Mouse (Mus musculus) lung, postnatal 25 days (tissue): ENCODE results near the gene Gusb.
"Not testable (repeated sequence)": the region's sequence is repeated elsewhere in the genome, so short reads cannot be mapped to it uniquely, and the experiment has no call there.

Experiments used
- DNase-seq: peaks from one replicate; pipeline ENCODE4 v3.0.0; 2022; ENCODE audit warnings: low spot score

Gene Gusb

DNA sequence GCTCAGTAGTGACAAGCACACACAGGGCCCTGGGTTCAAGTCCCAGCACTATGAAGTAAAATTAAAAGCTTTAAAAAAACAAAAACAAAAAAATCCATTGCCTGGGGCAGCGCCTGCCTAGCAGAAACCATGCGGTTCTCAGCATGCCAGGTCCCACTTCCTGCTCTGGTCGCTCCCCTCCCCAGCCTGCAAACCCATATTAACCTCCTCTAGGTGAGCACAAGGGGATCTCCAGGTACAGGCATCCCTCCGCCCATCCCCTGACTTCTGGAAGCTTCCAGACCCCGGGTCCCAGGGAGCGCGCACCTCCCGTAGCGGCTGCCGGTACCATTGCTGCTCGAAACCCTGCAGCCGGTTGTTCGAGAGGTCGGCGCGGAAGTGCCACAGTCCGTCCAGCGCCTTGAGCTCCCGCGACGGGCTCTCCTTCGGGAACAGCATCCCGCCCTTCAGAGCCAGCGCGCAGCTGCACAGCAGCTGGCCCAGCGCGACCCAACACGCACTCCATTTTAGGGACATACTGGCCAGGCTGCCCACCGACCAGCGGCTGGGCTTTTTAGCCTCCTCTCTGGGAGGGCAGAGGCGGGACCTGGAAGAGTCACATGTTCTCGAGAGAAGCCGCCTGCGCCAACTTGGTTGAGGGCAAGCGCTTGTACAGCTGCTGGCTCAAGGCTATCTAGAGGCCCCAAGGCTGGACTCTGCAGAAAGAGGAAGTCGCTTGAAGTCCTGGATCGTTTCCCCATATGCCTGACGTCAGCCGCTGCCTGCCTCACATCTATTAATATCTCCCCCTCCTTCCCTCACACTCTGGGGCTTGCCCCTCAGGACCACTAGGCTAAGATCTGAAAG, at the start of gene Gusb:
TSS of gene Gusb (minus strand) at position 749 of the 846 bp plus-strand sequence.
- peak; percentile 89 for DNase-seq

DNA sequence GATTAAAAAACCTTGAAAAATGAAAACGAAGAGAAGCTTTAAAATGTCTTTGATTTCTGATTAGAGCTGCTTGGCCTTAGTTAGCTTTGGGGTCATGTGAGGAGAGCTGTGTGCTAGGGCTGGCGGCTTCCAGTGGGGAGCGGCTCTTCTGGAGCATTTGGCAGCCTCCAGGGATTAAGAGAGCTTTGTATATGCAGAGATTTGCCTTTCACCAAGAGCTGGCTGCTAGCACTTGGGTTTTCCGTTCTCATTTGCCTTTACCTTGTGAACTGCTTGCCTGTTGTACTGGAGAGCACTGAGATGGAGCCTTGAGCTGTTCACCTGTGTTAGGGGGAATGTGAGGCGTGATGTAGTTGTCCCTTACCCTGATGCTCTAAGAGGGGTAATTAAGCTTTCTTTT, 49.7 kb upstream of the Gusb start:
- no peak for DNase-seq

DNA sequence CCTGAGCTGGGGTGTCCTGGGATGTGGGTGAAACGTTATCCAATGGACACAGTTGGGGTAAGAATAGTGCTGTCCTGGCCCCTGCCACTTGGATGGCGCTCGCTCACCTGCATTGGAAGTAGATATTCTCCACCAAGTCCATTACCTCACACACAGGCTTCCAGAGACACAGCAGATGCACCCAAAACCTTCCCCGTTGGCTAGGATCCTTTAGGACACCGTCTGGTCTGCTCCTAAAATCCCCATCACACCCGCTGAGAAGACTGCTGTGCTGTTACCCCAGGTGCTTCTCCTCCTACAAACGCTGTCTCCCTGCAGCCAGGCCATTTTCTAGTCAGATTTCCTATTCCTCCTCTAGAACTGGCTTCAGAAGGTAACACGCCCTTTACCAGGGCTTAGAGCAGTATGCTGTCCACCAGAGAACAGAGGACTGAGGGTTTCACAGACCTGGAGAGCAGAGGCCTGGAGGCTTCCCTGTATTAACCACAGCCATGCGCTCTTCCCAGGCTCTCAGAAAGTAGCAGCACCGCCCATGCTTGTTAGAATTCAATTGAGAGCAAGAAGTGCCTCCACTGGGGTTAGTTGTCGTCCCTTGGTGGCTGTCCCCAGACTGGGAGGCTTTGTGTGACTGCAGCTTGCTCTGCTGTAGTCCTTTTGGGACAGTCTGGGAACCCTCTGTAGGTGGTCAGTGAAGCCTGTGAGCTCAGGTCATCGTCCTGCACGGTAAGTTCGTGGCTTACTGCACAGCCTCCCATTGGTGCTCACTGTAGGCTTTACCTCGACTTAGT, 48.4 kb upstream of the Gusb start:
- no peak for DNase-seq

DNA sequence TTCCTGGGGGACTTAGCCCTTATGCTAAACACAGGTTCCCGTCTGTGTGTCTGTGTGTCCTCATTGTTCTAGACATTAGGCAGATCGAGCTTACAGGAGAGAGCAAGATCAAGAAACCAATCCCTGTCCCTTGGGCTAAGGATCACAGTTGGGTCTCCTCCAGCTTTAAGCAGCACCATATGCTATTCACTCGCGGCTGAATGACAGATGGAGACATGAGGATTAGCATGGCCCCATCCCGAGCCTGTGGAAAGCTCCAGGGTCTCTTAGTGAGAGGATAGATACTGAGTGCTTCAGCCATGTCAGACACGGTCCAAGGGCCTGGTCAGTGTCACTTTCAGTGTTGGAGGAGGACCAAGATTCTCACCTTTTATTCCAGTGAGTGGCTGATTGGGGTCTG, 47.6 kb upstream of the Gusb start:
- no peak for DNase-seq

DNA sequence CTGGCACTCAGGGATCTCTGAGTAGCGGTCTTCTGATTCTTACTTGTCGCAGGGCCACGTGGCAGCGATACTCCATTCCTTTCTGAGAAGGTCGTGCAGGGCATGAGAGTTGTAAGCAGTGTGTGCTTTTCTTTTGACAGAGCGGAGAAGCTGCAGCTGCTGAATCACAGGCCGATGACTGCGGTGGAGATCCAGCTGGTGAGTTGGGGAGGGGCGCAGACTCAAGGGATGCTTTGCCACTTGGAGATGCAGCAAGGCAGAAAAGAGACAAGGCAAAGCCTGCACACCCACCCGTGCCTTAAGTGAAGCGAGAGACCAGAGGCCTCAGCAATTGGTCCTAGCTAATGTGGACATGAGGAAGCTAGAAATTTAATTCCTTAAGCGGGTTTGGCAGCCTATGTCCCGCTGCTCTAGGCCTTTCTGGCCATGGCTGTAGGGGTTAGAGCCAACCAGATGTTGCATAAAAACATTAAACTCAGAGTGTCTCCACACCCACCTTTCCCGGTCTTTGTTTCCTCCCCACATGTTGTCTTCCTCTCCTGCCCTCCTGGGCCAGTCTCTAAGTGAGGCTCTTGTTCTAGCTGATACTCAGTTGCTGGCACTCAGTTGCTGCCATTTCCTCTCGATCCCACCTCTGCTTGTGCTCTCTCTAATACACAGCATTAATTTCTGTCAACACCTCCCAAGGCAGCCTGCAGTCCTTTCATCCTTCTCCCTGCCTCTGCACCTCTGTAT, 46.1 kb upstream of the Gusb start:
- DNase-seq: no peak

DNA sequence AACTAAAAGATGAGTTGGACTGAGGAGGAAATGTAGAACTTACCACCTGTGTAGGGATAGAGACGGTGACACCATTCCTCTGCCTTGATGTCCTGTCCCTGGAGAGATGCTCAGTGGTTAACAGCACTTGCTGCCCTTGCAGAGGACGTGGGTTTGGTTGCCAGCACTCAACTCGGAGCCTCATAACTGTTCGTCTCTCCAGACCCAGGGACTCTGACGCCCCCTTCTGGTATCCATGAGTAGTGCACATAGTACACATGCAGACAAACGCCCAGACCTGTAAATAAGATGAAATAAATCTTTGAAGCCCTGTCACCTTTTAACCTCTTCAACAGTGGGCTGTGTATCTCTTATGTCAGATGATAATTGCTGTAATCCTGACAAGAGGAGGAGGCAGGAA, 44.2 kb upstream of the Gusb start:
- no peak for DNase-seq

DNA sequence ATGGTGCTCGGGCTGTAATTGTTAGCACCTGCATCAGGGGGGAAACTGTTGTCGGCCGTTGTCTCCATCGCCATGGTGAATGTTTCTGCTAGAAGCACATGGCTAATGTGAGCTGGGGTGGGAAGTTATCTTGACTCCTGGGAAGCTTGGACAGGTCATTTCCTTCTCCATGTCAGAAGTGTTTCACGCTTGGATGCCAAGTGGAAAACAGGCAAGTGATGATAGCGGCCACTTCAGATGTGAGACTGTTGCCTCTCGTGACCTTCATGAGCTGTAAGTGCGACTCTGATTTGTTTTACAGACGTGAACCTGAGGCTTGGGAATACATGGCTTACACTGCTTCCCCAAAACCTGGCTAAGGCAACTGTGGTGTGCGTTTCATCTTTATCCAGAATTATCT, 43.7 kb upstream of the Gusb start:
- DNase-seq: no peak

DNA sequence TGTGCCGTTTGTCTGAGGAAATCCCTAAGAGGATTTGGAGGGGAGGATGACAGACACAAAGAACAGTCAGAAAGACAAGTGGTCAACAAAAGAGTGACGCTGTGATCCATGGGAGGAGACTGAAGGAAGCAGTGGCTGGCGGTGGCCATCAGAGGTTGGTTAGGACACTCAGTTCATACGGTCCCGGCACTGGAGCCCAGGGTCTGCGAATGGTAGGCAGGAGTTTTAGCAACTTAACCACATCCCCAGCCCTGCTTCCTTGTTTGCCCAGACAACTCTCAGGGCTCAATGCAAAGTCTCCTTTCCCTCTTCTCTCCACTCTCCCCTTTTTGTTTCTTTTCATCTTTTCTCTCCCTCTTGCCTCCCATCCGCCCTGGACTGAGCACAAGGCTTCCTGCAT, 43.3 kb upstream of the Gusb start:
- no peak for DNase-seq

DNA sequence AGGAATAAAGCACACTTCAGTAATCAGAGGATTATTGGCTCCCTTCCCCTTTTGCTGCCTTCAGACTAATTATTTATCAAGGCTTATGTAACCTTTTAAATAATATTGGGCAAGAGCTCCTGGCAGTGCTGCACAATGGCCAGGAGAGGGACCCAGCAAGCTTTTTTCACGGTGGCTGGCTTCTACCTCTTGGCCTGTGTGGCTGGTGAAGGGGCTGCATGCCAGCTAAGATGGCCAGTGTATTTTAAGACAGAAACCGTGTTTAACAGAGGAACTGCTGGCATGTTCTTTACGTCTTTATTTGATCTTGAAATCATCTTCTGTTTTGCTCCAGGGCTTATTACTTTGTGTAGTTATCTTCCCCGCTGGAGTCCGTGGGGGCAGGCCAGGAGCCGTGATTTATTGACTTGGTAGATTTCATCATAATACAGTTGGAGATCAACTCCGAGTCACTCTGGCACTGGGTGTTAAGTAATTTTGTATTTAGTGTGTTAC, 41.4 kb upstream of the Gusb start:
- peak; percentile 75 for DNase-seq

DNA sequence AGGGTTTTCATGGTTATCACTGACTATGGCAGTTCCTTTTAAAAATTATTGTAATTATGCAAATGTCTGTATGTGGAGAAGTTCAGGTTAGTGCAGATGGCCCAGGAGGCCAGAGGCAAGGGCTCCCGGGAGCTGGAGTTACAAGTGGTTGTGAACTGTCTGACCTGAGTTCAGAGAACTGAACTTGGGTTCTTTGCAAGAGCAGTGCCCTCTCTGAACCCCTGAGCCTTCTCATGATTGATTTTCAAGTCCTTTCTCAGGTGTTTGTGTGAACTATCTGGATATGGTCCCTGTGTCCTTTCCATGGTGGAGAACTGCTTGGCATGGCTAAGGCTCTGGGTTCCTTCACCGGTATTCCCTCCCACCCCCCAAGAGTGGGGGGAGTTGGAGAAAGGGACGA, 40.9 kb upstream of the Gusb start:
- no peak for DNase-seq

DNA sequence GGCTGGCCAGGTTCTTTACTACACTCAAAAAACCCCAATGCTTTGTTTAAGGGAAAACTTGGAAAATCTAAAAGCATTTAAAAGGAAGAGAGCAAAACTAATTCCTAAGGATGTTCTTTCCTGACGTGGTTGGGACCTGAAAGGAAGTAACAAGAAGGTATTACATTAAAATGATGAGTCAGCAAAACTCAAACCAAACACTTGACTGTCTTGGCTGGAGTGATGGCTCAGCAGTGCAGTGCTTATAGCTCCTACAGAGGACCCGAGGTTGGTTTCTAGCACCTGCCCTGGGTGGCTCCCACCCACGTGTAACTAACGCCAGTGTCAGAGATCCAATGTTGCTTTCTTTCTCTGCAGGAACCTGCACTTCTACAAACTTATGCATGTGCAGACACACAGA, 38.4 kb upstream of the Gusb start:
- no peak for DNase-seq

DNA sequence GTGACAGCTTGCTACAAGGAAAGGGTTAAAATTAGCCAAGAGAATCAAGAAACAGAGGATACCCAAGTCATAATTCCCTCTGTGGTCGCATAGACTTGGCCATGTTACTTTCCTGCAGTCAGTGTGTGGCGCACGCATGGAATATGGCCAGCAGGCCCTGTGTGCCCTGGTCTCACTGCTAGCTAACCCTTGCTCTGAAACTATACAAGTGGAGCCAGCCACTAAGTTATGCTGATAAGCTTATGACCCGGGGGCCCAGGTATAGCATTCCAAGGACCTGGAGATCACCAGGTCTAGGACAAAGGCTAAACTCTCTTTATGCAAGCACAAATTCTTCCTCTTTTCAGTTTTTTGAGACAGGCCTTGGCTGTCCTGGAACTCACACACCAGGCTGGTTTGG, 37.9 kb upstream of the Gusb start:
- DNase-seq: no peak

DNA sequence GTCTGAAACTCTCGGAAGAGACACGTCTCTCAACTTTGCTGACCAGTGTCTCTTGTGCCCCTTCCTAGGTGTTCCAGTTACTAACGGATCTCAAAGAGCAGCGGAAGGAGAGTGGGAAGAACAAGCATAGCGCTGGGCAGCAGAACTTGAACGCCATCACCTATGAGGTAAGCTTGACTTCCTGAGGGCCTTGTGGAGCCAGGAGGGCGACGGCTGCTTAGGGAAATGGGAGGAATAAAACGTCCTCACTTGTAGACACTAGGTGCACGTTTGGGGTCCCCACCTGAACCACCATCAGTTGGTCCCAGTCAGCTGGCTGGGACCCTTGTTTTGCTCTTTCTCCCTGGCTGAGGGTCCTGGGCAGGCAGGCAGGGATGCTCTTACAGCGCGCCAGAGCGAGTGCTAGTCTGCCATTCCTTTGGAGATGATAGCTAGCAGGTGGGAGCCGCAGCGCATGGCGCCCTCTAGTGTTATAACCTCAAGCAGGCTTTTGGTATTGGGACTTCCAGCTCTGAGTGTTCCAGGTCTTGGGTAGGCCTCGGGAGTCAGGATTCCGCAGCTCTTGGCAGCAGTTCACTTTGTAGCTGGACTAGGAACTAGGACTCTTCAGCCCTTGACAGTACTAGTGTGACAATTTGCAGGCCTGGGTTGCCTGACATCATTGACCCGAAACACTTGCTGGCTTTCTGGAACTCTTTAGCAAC, 35.1 kb upstream of the Gusb start:
- peak; percentile 60 for DNase-seq

DNA sequence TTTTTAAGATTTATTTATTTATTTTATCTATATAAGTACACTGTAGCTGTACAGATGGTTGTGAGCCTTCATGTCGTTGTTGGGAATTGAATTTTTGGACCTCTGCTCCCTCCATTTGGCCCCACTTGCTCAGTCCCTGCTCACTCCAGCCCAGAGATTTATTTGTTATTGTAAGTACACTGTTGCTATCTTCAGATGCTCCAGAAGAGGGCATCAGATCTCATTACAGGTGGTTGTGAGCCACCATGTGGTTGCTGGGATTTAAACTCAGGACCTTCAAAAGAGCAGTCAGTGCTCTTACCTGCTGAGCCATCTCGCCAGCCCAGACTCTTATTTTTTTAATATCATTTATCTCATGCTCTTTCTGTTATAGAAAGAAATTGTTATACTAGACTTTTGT, 33.5 kb upstream of the Gusb start:
- not testable (repeated sequence) for DNase-seq

DNA sequence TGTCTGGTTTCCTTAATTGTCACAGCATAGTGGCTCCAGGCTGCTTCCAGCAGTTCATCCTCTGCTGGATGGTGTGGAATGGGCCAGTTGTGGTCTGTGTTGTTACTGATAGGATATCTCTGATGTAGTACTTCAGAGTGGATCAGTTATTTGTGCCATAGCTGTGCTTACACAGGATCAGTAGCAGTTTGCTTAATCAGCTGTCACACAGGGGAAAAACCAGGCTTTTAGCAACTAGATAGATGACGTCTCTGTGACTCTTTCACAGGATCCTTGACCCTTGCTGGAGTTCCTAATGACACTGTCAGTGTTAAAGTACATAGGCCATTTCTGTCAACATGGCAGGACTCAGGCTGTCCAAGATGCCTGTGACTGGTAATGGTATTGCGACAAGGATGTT, 31.0 kb upstream of the Gusb start:
- DNase-seq: no peak

DNA sequence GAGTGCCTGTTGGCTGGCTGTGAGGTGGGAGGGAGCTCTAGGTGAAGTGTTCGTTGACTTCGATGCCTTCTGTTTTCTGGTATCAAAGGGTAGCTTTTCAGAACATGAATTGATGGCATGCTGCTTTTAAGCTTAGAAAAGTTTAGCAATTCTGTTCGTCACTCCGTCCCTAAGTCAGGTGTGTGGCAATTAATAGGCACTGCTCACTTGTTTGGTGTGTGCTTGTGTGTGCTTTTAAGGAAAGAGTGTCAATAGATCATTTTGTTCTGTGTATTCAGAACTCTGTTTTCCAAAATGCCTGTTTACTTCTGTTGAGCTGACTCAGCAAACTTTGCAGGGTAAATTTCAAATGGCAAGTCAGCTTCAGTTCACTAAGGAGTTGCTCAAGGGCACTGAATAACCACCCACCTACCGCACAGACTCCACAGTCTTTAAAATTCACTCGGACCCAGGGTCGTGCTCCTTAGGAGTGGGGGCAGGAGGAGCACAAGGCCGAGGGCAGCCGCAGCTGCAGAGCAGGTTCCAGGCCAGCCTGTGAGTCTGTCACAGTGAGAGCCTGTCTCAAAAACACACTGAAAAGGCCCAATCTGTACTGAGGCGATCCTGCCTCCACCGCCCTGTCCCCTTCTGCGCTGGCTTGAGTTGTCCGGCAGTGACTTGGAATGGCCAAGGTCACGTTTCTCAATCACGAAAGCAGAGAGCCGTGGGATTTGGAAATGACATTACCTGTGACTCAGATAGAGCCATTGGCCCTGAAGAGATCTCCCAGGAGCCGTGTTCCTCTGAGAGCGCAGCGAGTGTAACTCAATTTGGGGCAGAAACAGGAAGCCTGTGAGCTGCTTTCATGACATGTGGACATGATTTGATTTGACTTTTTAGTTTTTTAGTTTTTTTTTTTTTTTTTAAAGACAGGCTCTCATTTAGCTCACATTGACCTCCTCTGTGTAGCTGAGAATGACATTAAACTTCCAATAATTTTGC, 28.9 kb upstream of the Gusb start:
- peak; percentile 31 for DNase-seq

DNA sequence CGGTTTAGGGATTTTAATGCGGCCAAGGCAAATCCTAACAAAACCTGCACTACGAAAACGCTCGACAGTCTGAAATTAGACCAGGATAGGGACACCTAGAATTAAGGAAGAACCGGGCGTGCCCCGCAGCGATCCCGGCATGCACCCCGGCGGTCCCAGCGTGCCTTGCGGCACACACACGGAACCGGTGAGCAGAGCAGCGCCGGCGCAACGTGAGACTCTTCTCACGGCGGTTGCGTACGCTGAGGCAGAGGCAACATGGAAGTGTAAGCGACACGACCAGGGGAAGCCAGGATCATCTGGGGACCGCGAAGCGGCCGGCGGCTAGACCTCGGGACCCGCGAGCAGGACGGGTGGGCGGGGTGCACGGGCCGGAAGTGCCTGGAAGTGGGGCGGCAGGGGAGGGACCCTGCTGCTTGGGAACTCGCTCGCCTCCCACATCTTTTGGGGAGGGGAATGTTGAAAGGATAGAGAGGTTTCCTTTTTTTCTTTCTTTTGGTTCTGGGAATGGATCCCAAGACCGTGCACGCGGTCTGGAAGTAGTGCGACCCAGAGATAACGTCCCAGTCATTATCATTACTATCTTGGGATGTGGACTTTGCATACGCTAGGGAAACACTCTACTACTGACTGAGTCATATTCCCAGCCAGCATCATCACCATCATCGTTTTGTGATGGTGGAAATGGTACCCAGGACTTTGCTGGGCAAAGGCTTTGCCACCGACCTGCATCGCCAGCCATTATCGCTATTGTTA, 26.5 kb upstream of the Gusb start, which contains the start of the genes Asl and Crcp:
TSS of gene Asl (minus strand) at position 106 of the 756 bp plus-strand sequence.
TSS of gene Crcp (plus strand) at position 149 of the 756 bp plus-strand sequence.
- DNase-seq: peak; percentile 83

DNA sequence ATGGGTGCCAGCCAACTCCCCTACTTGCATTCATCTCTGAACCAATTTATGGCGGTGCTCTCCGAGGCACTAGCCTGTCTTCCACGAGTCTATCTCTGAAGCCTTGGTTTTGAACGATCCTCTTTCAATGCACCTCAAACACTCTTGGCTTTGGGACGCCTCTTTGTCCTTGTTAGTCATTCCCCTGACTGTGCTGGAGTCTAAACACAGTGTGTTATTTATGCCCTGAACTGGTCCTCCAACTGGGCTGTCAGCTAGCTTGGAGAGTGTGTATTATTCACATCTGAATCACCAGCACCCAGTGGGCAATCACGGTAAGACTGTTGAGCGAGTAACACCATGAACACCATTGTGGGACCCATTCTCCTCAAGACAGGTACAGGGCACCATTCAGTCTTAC, 24.8 kb upstream of the Gusb start:
- no peak for DNase-seq

DNA sequence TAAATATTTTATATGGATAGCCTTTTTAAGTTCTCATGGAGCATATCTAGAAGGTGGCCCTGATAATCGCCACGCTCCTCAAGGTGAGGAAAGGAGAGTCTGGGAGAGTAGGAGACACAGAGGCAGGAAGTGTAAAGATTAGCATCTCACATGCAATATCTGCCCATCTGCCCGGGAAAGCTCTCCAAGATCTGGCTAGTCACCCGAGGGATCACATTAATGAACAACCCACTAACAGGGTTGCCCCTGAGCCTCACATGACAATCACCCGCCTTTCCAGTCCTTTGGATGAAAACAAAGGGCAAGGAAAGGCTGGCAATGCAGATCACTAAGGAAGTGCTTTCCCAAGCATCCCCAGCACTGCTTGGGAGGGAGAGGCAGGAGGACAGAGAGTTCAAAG, 24.3 kb upstream of the Gusb start:
- DNase-seq: no peak
